Mouse (Mus musculus) B cell, adult (primary cell): ENCODE data around the gene Drd5. TPM values are rescaled to one million over a fixed set of nuclear protein-coding genes. Genes with fewer than 3 reads are reported as not detected.

Experiments used
- total RNA-seq: library from RNA; stranded (reverse); gene quantifications from 4 replicates; pipeline ENCODE4 v1.2.4, GENCODE M21; 2023; ENCODE audit not compliant: inconsistent age

The Drd5 gene
- 0.93 to 1.7 TPM (median 1.1 TPM) in 4 replicates for total RNA-seq

DNA sequence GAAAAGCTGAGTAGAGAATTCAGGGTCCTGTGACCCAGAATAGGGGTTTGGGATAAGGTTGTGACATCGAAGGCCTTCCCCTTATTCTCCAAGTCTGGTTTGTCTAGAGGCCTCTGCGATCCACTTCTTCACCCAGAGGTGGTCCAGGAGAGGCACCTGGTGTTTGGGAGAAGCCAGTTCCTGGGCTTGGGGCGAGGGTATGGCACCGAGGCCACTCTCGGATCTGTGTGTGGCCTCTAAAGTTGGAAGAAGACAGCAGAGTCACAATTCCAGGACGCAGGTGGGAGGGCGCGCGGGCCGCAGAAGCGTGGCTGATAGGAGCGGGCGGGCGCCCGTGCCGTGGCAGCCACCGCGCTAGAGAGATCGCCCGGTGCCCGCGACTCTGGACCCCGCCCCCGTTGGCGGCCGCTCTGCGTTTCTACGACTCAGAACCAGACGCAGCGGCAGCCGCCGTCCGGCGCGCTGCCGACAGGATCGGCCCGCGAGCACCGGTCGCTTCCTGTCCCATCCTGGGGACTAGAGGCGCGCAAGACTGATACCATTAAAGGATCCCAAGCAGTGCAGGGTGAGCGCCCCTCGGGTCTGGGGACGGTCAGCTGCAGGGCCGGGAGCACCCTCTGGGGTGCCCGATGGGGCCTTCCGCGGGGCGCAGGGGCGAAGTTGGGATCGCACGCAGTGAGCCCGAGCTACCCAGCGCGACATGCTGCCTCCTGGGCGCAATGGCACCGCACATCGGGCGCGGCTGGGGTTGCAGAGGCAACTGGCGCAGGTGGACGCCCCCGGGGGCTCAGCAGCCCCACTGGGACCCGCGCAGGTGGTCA, at the start of gene Drd5:
Gene Drd5, plus strand, starts transcription at position 402 of the 821 bp plus-strand sequence.

DNA sequence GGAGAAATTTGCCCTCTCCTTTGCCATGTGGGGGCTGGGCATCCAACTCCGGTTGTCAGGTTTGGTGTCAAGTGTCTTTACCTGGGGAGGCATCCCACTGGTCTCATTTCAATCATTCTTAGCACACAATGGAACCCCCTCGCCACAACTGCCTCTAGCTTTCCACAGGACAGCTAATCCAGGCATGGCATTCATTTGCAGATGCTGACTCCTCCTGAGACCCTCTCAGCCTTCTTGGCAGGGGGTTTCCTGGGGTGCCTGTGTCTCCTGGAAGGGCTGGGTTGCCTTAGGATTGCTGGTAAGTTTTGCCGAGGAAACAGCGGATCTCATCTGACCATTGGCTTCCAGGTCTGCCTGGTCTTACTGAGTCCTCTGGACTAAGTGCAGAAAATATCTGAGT, 43.4 kb upstream of the Drd5 start, which contains the start of gene Otop1:
Gene Otop1, plus strand, starts transcription at position 202 of the 400 bp plus-strand sequence.

Other genes starting within 250 kb of the Drd5 start
- gene Nsg1, start 159.5 kb upstream of the Drd5 start, total RNA-seq: not detected in 4 replicates
- gene Zbtb49, start 98.9 kb upstream of the Drd5 start, total RNA-seq: 20.2 to 22.0 TPM (median 20.6 TPM) in 4 replicates
- 29.4 to 36.9 TPM (median 31.0 TPM) in 4 replicates for gene Lyar, start 98.9 kb upstream of the Drd5 start, total RNA-seq
- 72.8 to 101 TPM (median 84.2 TPM) in 4 replicates for gene Tmem128, start 59.2 kb upstream of the Drd5 start, total RNA-seq
- gene Otop1, start 43.4 kb upstream of the Drd5 start, total RNA-seq: not detected in 4 replicates
- 14.5 to 24.7 TPM (median 19.1 TPM) in 4 replicates for gene Slc2a9, start 183.8 kb downstream of the Drd5 start, total RNA-seq
- 326 to 368 TPM (median 341 TPM) in 4 replicates for gene Wdr1, start 243.9 kb downstream of the Drd5 start, total RNA-seq